Mouse (Mus musculus) CH12.LX (cell line): ENCODE measurements at regions not wholly inside any gene's neighbourhood (a gene's known extent, or its start where the extent isn't known, plus 50 kb on each side); places are given as distances from the start of the nearest gene placed in this dataset.

Source experiments
- CTCF ChIP-seq, 2 experiments: IDR thresholded peaks in 1 of 2; conservative IDR thresholded peaks in 1 of 2; 2 replicates each; pipeline ENCODE4 v1.5.1; 2011 to 2012; ENCODE audit warnings: low read depth in 2 of 2, low read length in 2 of 2, improper control_type of control experiment in 1 of 2, inconsistent platforms in 1 of 2, mild to moderate bottlenecking in 1 of 2, moderate library complexity in 1 of 2
- EP300 ChIP-seq: IDR thresholded peaks from 2 replicates; pipeline ENCODE4 v1.6.1; 2011; ENCODE audit warnings: low read length, improper control_type of control experiment
- MAX ChIP-seq: IDR thresholded peaks from 2 replicates; pipeline ENCODE4 v1.6.1; 2011; ENCODE audit warnings: low read length, improper control_type of control experiment
- MYC ChIP-seq: IDR thresholded peaks from 2 replicates; pipeline ENCODE4 v1.6.1; 2011; ENCODE audit warnings: low read depth, mild to moderate bottlenecking, improper control_type of control experiment, low read length
- POLR2A ChIP-seq: IDR thresholded peaks from 2 replicates; pipeline ENCODE4 v1.6.1; 2011; ENCODE audit warnings: low read depth, mild to moderate bottlenecking, improper control_type of control experiment, low read length
- RCOR1 ChIP-seq: conservative IDR thresholded peaks from 2 replicates; pipeline ENCODE4 v1.6.1; 2012; ENCODE audit warnings: low read depth, mild to moderate bottlenecking, inconsistent platforms, low read length, improper control_type of control experiment
- TCF12 ChIP-seq: IDR thresholded peaks from 2 replicates; pipeline ENCODE4 v1.6.1; 2014; ENCODE audit warnings: low read depth, mild to moderate bottlenecking, inconsistent platforms, low read length, improper control_type of control experiment
- USF2 ChIP-seq: conservative IDR thresholded peaks from 2 replicates; pipeline ENCODE4 v1.6.1; 2011; ENCODE audit warnings: low read depth, low read length, improper control_type of control experiment

DNA sequence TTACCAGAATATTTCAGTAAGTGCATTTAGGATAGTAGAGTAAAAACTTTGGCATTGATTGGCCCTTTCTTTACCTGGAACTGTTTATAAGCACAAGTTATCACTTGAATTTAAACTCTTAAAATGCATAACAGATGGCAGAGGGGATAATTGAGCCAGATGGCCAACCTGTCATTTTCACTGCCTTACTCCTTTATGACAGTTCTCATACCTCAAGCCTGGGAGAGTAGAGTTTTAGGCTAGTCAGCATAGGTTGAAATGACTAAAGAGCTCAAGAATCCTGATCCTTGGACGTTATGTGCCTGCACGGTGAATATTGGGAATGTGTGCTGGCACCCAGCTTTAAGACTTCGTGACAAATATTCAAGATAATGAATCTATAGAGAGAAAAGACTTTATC is 369.1 kb upstream of the Slc35b3 start:
- TF ChIP-seq CTCF (conservative IDR thresholded peaks at IDR 0.05 in 1 of 2, IDR thresholded peaks at IDR 0.05 in 1 of 2; ENCODE audit: low read depth in 2 of 2, low read length in 2 of 2), result no peak
- no peak for TF ChIP-seq MYC
- no peak for TF ChIP-seq EP300
- no peak for TF ChIP-seq MAX
- no peak for TF ChIP-seq USF2
- TF ChIP-seq POLR2A, result no peak
- TF ChIP-seq TCF12, result no peak
- no peak for TF ChIP-seq RCOR1
